Mouse (Mus musculus) induced T-regulatory cell, adult 2 months (primary cell): ENCODE measurements around the gene Fam20b.

Source experiments
- DNase-seq: peaks from one replicate; pipeline ENCODE4 v3.0.0-alpha.2; 2012; ENCODE audit warnings: low read depth

Gene Fam20b

GRCm38 (mm10) chr1:156718950-156719805 lies at the start of gene Fam20b:
Fam20b (minus strand) TSS chr1:156719086.
- DNase-seq, result peak; percentile 95

GRCm38 (mm10) chr1:156765311-156765710 lies 46.4 kb upstream of the Fam20b start:
- no peak for DNase-seq

GRCm38 (mm10) chr1:156764584-156764983 lies 45.7 kb upstream of the Fam20b start:
- peak; percentile 31 for DNase-seq

- no peak for DNase-seq
Observed at GRCm38 (mm10) chr1:156763280-156763679, 44.4 kb upstream of the Fam20b start.

GRCm38 (mm10) chr1:156761430-156761801 lies 42.5 kb upstream of the Fam20b start:
- no peak for DNase-seq

- no peak for DNase-seq
Observed at GRCm38 (mm10) chr1:156760549-156761429, 41.9 kb upstream of the Fam20b start.

- no peak for DNase-seq
Observed at GRCm38 (mm10) chr1:156758326-156758725, 39.4 kb upstream of the Fam20b start.

- no peak for DNase-seq
Observed at GRCm38 (mm10) chr1:156754608-156755413, 35.9 kb upstream of the Fam20b start.

GRCm38 (mm10) chr1:156752990-156753389 lies 34.1 kb upstream of the Fam20b start:
- DNase-seq, result peak; percentile 84

- peak; percentile 88 for DNase-seq
Observed at GRCm38 (mm10) chr1:156752020-156752724, 33.3 kb upstream of the Fam20b start.

- DNase-seq, result no peak
Observed at GRCm38 (mm10) chr1:156750261-156750660, 31.4 kb upstream of the Fam20b start.

GRCm38 (mm10) chr1:156749136-156749535 lies 30.2 kb upstream of the Fam20b start:
- DNase-seq, result no peak

GRCm38 (mm10) chr1:156748435-156749005 lies 29.6 kb upstream of the Fam20b start:
- no peak for DNase-seq

GRCm38 (mm10) chr1:156745188-156745810 lies 26.4 kb upstream of the Fam20b start:
- no peak for DNase-seq

- peak; percentile 79 for DNase-seq
Observed at GRCm38 (mm10) chr1:156741482-156742411, 22.9 kb upstream of the Fam20b start.

GRCm38 (mm10) chr1:156735788-156736187 lies 16.9 kb upstream of the Fam20b start:
- DNase-seq, result no peak

- no peak for DNase-seq
Observed at GRCm38 (mm10) chr1:156734019-156734418, 15.1 kb upstream of the Fam20b start.

GRCm38 (mm10) chr1:156733559-156733958 lies 14.7 kb upstream of the Fam20b start:
- no peak for DNase-seq

GRCm38 (mm10) chr1:156732996-156733395 lies 14.1 kb upstream of the Fam20b start:
- no peak for DNase-seq
